Mouse (Mus musculus) CH12.LX (cell line): ENCODE measurements around the gene D130043K22Rik. TPM values are rescaled to one million over a fixed set of nuclear protein-coding genes. Genes with fewer than 3 reads are reported as not detected.

Experiments
- DNase-seq: peaks from one replicate; pipeline ENCODE4 v3.0.0-alpha.2; 2013; ENCODE audit errors: extremely low read depth
- H3K27ac ChIP-seq: 2 replicates; pipeline ENCODE4 v1.5.1; 2012; ENCODE audit warnings: low read depth, mild to moderate bottlenecking, control low read depth, moderate library complexity; ENCODE audit not compliant: insufficient read depth
- H3K27me3 ChIP-seq: replicated peaks from 2 replicates; pipeline ENCODE3; 2012; ENCODE audit warnings: inconsistent platforms
- H3K36me3 ChIP-seq, 2 experiments: replicated peaks in 1 of 2; 2 replicates each; pipeline versions ENCODE3 to v1.6.1; 2012; ENCODE audit warnings: inconsistent platforms in 1 of 2, low read length in 1 of 2, mild to moderate bottlenecking in 1 of 2, mixed read lengths in 1 of 2, moderate library complexity in 1 of 2; ENCODE audit not compliant: control insufficient read depth in 1 of 2, insufficient read depth in 1 of 2
- H3K4me1 ChIP-seq, 2 experiments: 2 replicates each; pipeline ENCODE4 v1.6.1; 2012; ENCODE audit warnings: inconsistent platforms in 1 of 2, moderate library complexity in 1 of 2; ENCODE audit not compliant: insufficient read depth in 2 of 2, control insufficient read depth in 1 of 2
- H3K4me2 ChIP-seq: 2 replicates; pipeline ENCODE4 v1.6.1; 2012; ENCODE audit warnings: low read depth, mild to moderate bottlenecking, control low read depth; ENCODE audit not compliant: poor library complexity, insufficient read depth, severe bottlenecking
- H3K4me3 ChIP-seq, 3 experiments: fragments of 150-350 bp in 1 of 3; sonication (generic) in 1 of 3; replicated peaks in 1 of 3; 2 replicates each; pipeline versions ENCODE3 to v1.5.1; 2011 to 2012; ENCODE audit warnings: low read depth in 2 of 3, low read length in 2 of 3, mild to moderate bottlenecking in 2 of 3, moderate library complexity in 2 of 3, control low read depth in 1 of 3, improper control_type of control experiment in 1 of 3, inconsistent platforms in 1 of 3, mixed read lengths in 1 of 3; ENCODE audit not compliant: poor library complexity in 1 of 3
- H3K79me2 ChIP-seq: replicated peaks from 2 replicates; pipeline ENCODE4 v1.6.1; 2012; ENCODE audit warnings: mild to moderate bottlenecking, moderate library complexity; ENCODE audit not compliant: control insufficient read depth, poor library complexity, insufficient read depth, severe bottlenecking; ENCODE audit errors: extremely low read depth
- H3K9ac ChIP-seq: 2 replicates; pipeline ENCODE4 v1.6.1; 2012; ENCODE audit warnings: low read depth, mild to moderate bottlenecking, control low read depth, moderate library complexity; ENCODE audit not compliant: insufficient read depth
- H3K9me3 ChIP-seq: replicated peaks from 2 replicates; pipeline ENCODE3; 2012; ENCODE audit warnings: low read length, inconsistent platforms, mixed read lengths
- BHLHE40 ChIP-seq: IDR thresholded peaks from 2 replicates; pipeline ENCODE4 v1.6.1; 2011; ENCODE audit warnings: mild to moderate bottlenecking, low read depth, low read length, improper control_type of control experiment
- E2F4 ChIP-seq: IDR thresholded peaks from 2 replicates; pipeline ENCODE4 v1.6.1; 2011; ENCODE audit warnings: low read depth, low read length, improper control_type of control experiment; ENCODE audit not compliant: insufficient replicate concordance
- ELF1 ChIP-seq: IDR thresholded peaks from 2 replicates; pipeline ENCODE4 v1.6.1; 2014; ENCODE audit warnings: low read depth, mild to moderate bottlenecking, inconsistent platforms, low read length, improper control_type of control experiment
- ETS1 ChIP-seq: conservative IDR thresholded peaks from 2 replicates; pipeline ENCODE4 v1.6.1; 2012; ENCODE audit warnings: low read depth, mild to moderate bottlenecking, inconsistent platforms, low read length, improper control_type of control experiment, moderate library complexity
- IRF4 ChIP-seq: IDR thresholded peaks from 2 replicates; pipeline ENCODE4 v1.6.1; 2014; ENCODE audit warnings: low read depth, mild to moderate bottlenecking, inconsistent platforms, low read length, improper control_type of control experiment
- JUND ChIP-seq: conservative IDR thresholded peaks from 2 replicates; pipeline ENCODE4 v1.6.1; 2011; ENCODE audit warnings: low read depth, low read length, improper control_type of control experiment
- MAFK ChIP-seq: IDR thresholded peaks from 2 replicates; pipeline ENCODE4 v1.6.1; 2011; ENCODE audit warnings: low read length, improper control_type of control experiment; ENCODE audit not compliant: insufficient replicate concordance
- MAZ ChIP-seq: IDR thresholded peaks from 2 replicates; pipeline ENCODE4 v1.6.1; 2012; ENCODE audit warnings: low read depth, mild to moderate bottlenecking, inconsistent platforms, low read length, improper control_type of control experiment, moderate library complexity
- NELFE ChIP-seq: IDR thresholded peaks from 2 replicates; pipeline ENCODE4 v1.6.1; 2011; ENCODE audit warnings: low read depth, low read length, improper control_type of control experiment
- NRF1 ChIP-seq: IDR thresholded peaks from 2 replicates; pipeline ENCODE4 v1.6.1; 2014; ENCODE audit warnings: low read depth, mild to moderate bottlenecking, inconsistent platforms, low read length, improper control_type of control experiment, moderate library complexity
- RCOR1 ChIP-seq: conservative IDR thresholded peaks from 2 replicates; pipeline ENCODE4 v1.6.1; 2012; ENCODE audit warnings: low read depth, mild to moderate bottlenecking, inconsistent platforms, low read length, improper control_type of control experiment
- SIN3A ChIP-seq: IDR thresholded peaks from 2 replicates; pipeline ENCODE4 v1.6.1; 2012; ENCODE audit warnings: low read length, improper control_type of control experiment, inconsistent platforms
- TBP ChIP-seq: conservative IDR thresholded peaks from 2 replicates; pipeline ENCODE4 v1.6.1; 2011; ENCODE audit warnings: low read depth, low read length, improper control_type of control experiment
- TCF12 ChIP-seq: IDR thresholded peaks from 2 replicates; pipeline ENCODE4 v1.6.1; 2014; ENCODE audit warnings: low read depth, mild to moderate bottlenecking, inconsistent platforms, low read length, improper control_type of control experiment
- UBTF ChIP-seq: IDR thresholded peaks from 2 replicates; pipeline ENCODE4 v1.6.1; 2012; ENCODE audit warnings: low read depth, mild to moderate bottlenecking, inconsistent platforms, low read length, improper control_type of control experiment, moderate library complexity
- USF1 ChIP-seq: IDR thresholded peaks from 2 replicates; pipeline ENCODE4 v1.6.1; 2014; ENCODE audit warnings: low read depth, mild to moderate bottlenecking, inconsistent platforms, low read length, improper control_type of control experiment
- USF2 ChIP-seq: conservative IDR thresholded peaks from 2 replicates; pipeline ENCODE4 v1.6.1; 2011; ENCODE audit warnings: low read depth, low read length, improper control_type of control experiment
- ZKSCAN1 ChIP-seq: IDR thresholded peaks from 2 replicates; pipeline ENCODE4 v1.6.1; 2012; ENCODE audit warnings: low read depth, inconsistent platforms, low read length, improper control_type of control experiment, borderline replicate concordance
- ZMIZ1 ChIP-seq: IDR thresholded peaks from 2 replicates; pipeline ENCODE4 v1.6.1; 2012; ENCODE audit warnings: low read depth, mild to moderate bottlenecking, inconsistent platforms, low read length, improper control_type of control experiment
- ZNF384 ChIP-seq: IDR thresholded peaks from 2 replicates; pipeline ENCODE4 v1.6.1; 2012; ENCODE audit warnings: low read depth, low read length, improper control_type of control experiment, inconsistent platforms
- dilution Hi-C: fragments of 300-500 bp; cut with MboI; formaldehyde crosslinking; loops from 2 replicates; pipeline ENCODE4 v1.14.3; 2020; ENCODE audit warnings: low sequenced_read_pairs; ENCODE audit not compliant: extremely low pct_unique_long_range_greater_than_20kb, extremely low pct_ligation_motif_present
- in situ Hi-C: fragments of 300-500 bp; cut with MboI; formaldehyde crosslinking; loops from 3 replicates; pipeline ENCODE4 v1.14.3; 2019; ENCODE audit warnings: low sequenced_read_pairs, low pct_ligation_motif_present, low pct_unique_long_range_greater_than_20kb, mixed read lengths
- polyA plus RNA-seq: library from polyadenylated mRNA; unstranded; fragments of >175 nt; gene quantifications from 2 replicates; pipeline ENCODE4 v1.2.1, GENCODE M21; 2012; ENCODE audit warnings: low read depth; ENCODE audit not compliant: insufficient read length
- total RNA-seq, 2 experiments: library from RNA; depleted of rRNA; stranded (reverse); fragments of 300-350 nt in 1 of 2; fragments of >200 nt in 1 of 2; gene quantifications; 2 replicates each; pipeline ENCODE4 v1.2.3; 2012 to 2014

The D130043K22Rik gene
- total and polyA plus RNA-seq, 3 experiments: 0.04 to 0.25 (median 0.05) TPM

DNA sequence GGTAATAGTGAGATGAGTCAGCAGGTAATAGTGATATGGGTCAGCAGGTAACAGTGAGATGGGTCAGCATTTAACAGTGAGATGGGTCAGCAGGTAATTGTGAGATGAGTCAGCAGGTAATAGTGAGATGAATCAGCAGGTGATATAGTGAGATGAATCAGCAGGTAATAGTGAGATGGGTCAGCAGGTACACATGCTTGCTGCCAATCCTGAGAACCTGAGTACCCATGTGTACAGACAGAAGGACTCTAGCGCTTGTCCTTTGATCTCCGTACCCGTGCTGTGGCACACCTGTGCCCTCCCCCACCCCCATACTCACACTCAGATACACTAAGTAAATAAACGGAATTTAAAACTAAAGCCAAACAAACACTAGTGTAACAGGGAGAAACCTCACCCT, 70.0 kb downstream of the D130043K22Rik start:
- H3K79me2 ChIP-seq: no peaks in the 10 kb centered on the region
- H3K36me3 ChIP-seq: no peaks in the 10 kb centered on the region
- no peak overlapping the region for H3K4me3 ChIP-seq
- DNase-seq: no peak
- TF ChIP-seq USF2 (no peak), IRF4 (no peak), RCOR1 (no peak), JUND (no peak), E2F4 (no peak), TCF12 (no peak), MAZ (no peak), ETS1 (no peak), ELF1 (no peak), UBTF (no peak), MAFK (no peak)
- no peaks in the 10 kb centered on the region for H3K27me3 ChIP-seq
- H3K4me2 ChIP-seq: no peak overlapping the region
- in situ Hi-C loops: loop anchor here (25.0 kb wide), 3 partner anchors 203 to 578 kb away; partner anchors contain the start of gene Cmah
- H3K9me3 ChIP-seq: no peaks in the 10 kb centered on the region
- dilution Hi-C loops: no loop called here
- H3K9ac ChIP-seq: no peak overlapping the region
- H3K27ac ChIP-seq: no peak overlapping the region
- H3K4me1 ChIP-seq: no peaks in the 10 kb centered on the region

DNA sequence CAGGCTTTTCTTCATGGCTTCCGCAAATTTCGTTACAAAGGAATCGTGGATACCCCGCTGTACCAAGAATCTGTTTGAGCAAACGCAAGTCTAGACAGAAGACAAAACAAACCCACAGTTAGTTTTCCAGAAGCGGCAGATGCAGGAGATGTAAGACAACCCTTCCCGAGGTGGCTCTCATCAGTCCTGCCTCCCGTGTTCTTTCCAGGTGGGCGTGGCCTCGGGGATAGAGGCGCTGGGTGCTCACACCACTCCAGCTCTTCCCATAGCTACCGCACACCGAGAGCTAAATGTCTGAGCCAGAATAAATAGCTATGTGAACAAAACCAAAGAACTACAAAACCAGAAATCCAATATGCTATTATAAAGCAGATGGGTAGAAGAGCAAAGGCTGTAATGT, 70.9 kb downstream of the D130043K22Rik start:
- in situ Hi-C loops: loop anchor here (25.0 kb wide), 3 partner anchors 204 to 579 kb away; partner anchors contain the start of gene Cmah
- no peak overlapping the region for H3K27ac ChIP-seq
- H3K9ac ChIP-seq: no peak overlapping the region
- H3K4me2 ChIP-seq: no peak overlapping the region
- H3K36me3 ChIP-seq: no peaks in the 10 kb centered on the region
- H3K79me2 ChIP-seq: no peaks in the 10 kb centered on the region
- no peaks in the 10 kb centered on the region for H3K27me3 ChIP-seq
- H3K9me3 ChIP-seq: no peaks in the 10 kb centered on the region
- TF ChIP-seq SIN3A (no peak), UBTF (no peak), ZMIZ1 (no peak), MAZ (no peak), ZNF384 (no peak), ZKSCAN1 (no peak), TCF12 (no peak), BHLHE40 (no peak), USF1 (no peak), TBP (no peak), NRF1 (no peak), E2F4 (no peak), NELFE (no peak)
- H3K4me1 ChIP-seq: no peaks in the 10 kb centered on the region
- no peak for DNase-seq
- H3K4me3 ChIP-seq: no peak overlapping the region
- dilution Hi-C loops: no loop called here
